Mouse (Mus musculus) kidney, postnatal 36 days (tissue): ENCODE data around the gene Rassf5.
A peak's percentile ranks its signal among the peaks of the same experiment; 100 is the strongest.
"Not testable (repeated sequence)": the region's sequence is repeated elsewhere in the genome, so short reads cannot be mapped to it uniquely, and the experiment has no call there.

ENCODE experiments used
- DNase-seq, 2 experiments: peaks; one replicate each; pipeline ENCODE4 v3.0.0; 2021 to 2022; ENCODE audit warnings: mixed read lengths in 2 of 2

Rassf5 gene

GRCm38 (mm10) chr1:131175189-131175588 is 69.9 kb downstream of the Rassf5 start:
- DNase-seq, result no peak

- DNase-seq, result no peak
These were observed 70.7 kb downstream of the Rassf5 start for GRCm38 (mm10) chr1:131174299-131174861.

- DNase-seq, result no peak
These were observed 71.2 kb downstream of the Rassf5 start for GRCm38 (mm10) chr1:131173809-131174208.

- DNase-seq, result peak; percentile 40 to 74
These were observed 72.1 kb downstream of the Rassf5 start for GRCm38 (mm10) chr1:131173001-131173400.

GRCm38 (mm10) chr1:131167612-131168011 is 77.4 kb downstream of the Rassf5 start:
- DNase-seq, result no peak

GRCm38 (mm10) chr1:131164427-131164826 is 80.6 kb downstream of the Rassf5 start:
- DNase-seq, result no peak

DNA sequence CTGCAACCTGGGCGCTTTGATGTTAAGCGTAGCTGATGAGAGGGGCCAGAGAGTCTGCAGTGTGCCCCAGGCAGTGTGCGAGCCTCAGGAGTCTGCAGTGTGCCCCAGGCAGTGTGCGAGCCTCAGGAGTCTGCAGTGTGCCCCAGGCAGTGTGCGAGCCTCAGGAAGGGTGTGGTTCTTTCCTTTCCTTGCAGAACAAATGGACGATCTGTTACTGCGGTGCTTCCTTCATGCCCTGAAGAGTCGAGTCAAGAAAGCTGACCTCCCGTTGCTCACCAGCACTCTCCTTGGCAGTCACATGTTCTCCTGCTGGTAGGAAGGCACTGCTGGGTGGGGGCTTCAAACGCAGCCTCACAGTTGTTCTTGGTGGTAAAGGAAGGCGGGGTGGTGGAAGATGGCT is 84.0 kb downstream of the Rassf5 start:
- peak in 1 of 2 experiments; percentile 58 for DNase-seq

DNA sequence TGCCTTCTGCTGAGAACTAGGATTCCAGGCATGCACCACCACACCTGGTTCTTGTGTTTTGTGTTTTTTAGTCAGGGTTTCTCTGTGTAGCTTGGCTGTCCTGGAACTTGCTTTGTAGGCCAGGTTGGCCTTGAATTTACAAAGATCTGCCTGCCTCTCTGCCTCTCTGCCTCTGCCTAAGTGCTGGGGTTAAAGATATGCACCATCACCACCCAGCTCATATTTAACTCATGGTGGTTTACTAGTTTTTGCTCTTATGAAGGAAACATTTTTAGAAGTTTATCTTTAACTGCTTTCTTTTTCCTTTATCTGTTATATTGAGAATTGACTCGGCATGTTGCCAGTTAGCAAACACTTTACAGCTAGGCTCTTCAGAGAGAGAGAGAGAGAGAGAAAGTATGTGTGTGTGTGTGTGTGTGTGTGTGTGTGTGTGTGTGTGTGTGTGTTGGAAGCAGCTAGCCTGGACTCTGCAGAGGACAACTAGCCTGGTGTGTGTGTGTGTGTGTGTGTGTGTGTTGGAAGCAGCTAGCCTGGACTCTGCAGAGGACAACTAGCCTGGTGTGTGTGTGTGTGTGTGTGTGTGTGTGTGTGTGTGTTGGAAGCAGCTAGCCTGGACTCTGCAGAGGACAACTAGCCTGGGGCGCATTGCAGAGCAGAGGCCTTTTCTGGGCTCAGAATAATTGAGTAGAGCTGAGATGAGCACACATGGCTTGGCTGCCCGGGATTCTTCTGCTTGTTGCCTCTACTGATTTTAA is 85.3 kb downstream of the Rassf5 start:
- not testable (repeated sequence) for DNase-seq

DNA sequence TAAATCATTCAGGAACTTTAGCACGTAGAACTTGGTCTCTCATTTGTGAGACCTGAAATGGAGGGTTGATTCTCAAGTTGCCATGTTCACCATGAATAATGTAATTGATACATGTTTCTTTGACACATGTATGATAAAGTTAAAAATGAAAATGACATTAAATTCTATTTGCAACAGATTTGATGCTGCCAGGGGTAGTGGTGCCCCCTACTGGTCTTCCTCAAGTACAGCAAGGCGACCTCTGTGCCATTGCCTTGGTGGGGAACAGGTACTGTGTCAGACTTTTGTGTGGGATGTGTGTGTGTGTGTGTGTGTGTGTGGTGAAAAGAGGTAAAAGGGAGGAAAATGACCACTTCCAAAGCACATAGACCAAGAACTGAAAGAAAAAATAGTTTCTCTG is 89.6 kb downstream of the Rassf5 start:
- peak; percentile 24 to 72 for DNase-seq

DNA sequence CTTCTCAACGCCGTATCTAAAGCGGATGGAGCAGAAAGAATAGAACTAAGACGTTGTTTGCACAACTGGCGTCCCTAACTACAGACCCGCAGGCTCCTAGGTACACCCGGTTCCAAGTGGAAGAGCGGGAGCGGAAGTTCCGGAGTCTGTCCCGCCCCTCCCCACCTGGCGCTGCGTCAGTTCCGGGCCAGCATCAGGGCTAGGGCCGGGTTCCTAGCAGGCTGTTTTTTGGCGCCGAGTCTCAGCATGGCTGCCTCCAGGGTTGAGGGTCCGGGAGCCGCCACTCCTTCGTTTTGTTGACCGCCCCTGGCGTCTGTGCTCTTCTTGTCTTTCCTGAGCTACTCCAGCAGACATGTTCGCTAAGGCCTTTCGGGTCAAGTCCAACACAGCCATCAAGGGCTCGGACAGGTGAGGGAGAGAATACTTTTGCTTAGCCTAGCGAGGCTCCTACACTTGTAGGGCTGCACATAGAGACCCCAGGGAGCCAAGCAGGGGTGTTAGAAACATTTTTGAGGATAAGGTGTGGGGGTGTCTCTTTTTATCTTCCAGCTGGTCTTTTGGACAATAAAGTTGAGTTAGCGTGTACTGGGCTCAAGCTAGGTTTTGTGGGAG is 91.9 kb downstream of the Rassf5 start, which contains the start of gene Eif2d:
TSS of gene Eif2d (plus strand) at position 164 of the 612 bp plus-strand sequence.
- peak; percentile 91 to 95 for DNase-seq

GRCm38 (mm10) chr1:131149496-131149895 is 95.6 kb downstream of the Rassf5 start:
- DNase-seq, result no peak

DNA sequence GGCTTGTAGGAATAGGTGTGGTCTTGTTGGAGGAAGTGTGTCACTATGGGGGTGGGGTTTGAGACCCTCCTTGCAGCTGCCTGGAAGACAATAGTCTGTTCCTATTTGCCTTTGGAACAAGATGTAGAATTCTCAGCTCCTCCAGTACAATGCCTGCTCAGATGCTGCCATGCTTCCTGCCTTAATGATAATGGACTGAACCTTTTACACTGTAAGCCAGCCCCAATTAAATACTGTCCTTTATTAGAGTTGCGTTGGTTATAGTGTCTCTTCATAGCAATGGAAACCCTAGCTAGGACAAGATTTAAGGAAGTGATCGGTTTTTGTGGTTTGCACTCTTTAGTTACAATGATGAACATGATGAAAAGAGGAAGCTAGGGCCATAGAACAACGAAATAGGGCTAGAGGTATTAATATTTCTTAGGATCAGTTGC is 98.9 kb downstream of the Rassf5 start:
- no peak for DNase-seq

- not testable (repeated sequence) for DNase-seq
These were observed 99.8 kb downstream of the Rassf5 start for GRCm38 (mm10) chr1:131145222-131145621.

GRCm38 (mm10) chr1:131142472-131142871 is 102.6 kb downstream of the Rassf5 start:
- DNase-seq, result no peak

- DNase-seq, result no peak
These were observed 103.6 kb downstream of the Rassf5 start for GRCm38 (mm10) chr1:131141449-131141848.

- DNase-seq, result no peak
These were observed 105.7 kb downstream of the Rassf5 start for GRCm38 (mm10) chr1:131139102-131140095.

DNA sequence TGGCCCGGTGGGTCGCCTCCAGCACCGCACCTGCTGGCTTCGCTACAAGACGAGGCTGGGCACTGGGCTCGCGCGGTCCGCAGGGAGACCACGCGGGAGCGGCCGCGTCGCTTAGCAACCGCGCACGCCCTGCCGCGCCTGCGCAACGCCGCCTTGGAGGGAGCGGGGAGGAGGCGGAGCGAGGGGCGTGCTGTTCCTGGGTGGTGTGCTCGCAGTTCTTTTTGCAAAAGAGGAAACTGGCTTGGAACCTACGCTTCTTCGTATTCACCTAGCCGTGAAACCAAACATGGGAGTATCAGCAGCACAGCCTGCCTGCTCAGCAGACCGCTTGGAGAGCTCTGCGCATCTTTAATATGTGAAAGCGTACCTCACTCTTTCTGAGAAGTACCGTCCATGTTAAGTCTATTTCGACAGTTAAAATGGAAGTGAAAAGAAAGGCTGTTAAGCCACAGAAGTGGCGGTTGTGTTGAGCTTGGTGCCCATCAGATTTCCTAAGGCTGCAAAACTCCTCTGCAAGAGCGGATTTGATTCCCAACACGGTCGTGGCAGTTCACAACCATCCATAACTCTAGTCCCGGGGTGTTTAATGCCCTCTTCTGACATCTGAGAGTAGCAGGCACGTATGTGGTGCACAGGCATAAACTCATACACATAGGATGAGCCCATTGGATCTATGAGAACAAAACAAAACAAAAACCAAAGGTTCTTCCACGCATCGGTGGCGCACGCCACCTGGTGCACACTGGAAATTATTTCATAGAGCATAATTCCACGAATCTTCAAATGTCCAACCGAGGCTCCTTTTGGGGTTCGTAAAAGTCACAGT is 106.7 kb downstream of the Rassf5 start, which contains the start of gene Dyrk3:
TSS of gene Dyrk3 (minus strand) at position 150 of the 826 bp plus-strand sequence.
- peak; percentile 93 to 95 for DNase-seq

DNA sequence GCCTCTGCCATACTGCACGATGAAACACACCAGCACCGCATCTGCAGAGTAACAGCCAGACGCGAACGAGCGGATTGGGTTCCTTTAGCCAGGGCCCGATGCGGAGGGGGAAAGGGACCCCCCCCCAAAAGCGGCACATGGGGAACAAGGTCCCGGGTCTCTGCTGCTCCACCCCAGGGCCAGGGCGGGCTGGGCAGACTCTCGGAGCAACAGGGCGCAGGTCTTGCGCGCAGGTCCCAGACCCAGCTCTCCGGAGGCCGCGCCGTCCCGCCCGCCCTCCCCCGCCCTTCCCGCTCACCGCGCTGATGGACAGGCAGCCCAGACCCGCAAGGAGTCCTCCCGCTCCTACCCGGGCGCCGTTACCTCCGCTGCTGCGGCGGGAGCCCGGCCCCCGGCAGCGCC is 107.3 kb downstream of the Rassf5 start:
- DNase-seq, result no peak

DNA sequence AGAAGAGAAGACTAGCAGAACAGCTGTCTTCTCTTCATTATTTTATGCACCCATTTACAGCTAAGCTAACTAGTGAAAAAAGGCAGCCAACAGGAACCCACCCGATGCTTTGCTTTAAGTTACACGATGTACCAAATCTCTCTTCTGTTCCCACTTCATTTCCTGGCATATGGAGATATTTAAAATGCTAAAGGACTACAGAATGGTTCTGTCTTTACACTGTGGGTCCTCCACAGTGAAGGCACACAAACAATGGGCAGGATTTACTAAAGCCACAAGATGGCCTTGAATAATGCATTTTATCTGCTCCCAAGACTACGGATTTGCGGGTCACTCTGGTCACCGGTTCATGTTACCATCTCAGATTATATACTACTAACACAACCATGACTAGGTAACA is 107.9 kb downstream of the Rassf5 start:
- no peak for DNase-seq

DNA sequence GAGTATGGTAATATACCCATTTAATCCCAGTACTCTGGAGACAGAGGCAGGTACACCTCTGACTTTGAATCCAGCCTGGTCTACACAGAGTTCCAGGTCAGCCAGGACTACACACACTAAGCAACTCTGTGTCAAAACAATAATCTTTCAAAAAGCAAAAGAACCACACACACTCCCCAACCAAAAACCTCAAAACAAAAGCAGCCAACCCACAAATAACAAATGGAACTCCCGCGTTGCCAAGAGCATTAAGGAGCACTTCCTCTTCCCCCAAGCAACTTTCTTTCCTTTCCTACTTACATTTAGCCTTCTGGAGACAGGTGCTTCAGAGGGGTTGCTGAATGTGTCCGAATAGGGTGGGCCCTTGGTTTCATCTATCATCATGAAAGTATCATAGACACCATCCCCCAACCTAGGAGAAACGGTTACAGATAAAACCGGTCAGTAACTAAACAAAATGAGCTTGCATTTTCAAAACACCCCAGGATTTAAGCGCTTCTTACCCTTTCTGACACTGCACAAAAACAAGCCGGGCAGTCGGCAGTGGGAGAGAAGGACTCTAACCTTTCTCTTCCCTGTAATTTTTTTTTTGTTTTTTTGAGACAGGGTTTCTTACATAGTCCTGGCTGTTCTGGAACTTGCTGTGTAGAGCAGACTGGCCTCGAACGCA is 109.0 kb downstream of the Rassf5 start:
- no peak for DNase-seq

- DNase-seq, result peak; percentile 74 to 76
These were observed 110.0 kb downstream of the Rassf5 start for GRCm38 (mm10) chr1:131134942-131135522.
